Mouse (Mus musculus): ENCODE results near the gene Dpp4. TPM values are rescaled to one million over a fixed set of nuclear protein-coding genes. Genes with fewer than 3 reads are reported as not detected.
A peak's percentile ranks its signal among the peaks of the same experiment; 100 is the strongest.

The Dpp4 gene
- polyA plus RNA-seq, 1 experiment from 2014 or later = 1.4 TPM

GRCm38 (mm10) chr2:62449692-62450346, 37.8 kb upstream of the Dpp4 start:
- no peak overlapping the region for H3K9ac ChIP-seq
- no peak overlapping the region for H3K4me3 ChIP-seq (replicated peaks; ENCODE audit: low read length)
- no peaks in the 10 kb centered on the region for H3K4me1 ChIP-seq (replicated peaks; ENCODE audit: control insufficient read depth, insufficient read depth, low read length)
- no peaks in the 10 kb centered on the region for H3K27me3 ChIP-seq (ENCODE audit: control insufficient read depth, insufficient read depth, low read length)
- no peaks in the 10 kb centered on the region for H3K36me3 ChIP-seq (replicated peaks; ENCODE audit: control insufficient read depth, insufficient read depth)
- WGBS = 88% methylated on average over 5 of the region's 5 CpGs
- DNase-seq (ENCODE audit: low spot score) (no peak), ATAC-seq (ENCODE audit: low FRiP score) (no peak)
- no peak overlapping the region for H3K4me2 ChIP-seq (replicated peaks)
- no peak overlapping the region for H3K27ac ChIP-seq
- no peaks in the 10 kb centered on the region for H3K9me3 ChIP-seq (ENCODE audit: control insufficient read depth, low read length)

- no peaks in the 10 kb centered on the region for H3K9me3 ChIP-seq (ENCODE audit: control insufficient read depth, low read length)
- H3K36me3 ChIP-seq (replicated peaks; ENCODE audit: control insufficient read depth, insufficient read depth) = no peaks in the 10 kb centered on the region
- no peak overlapping the region for H3K4me3 ChIP-seq (replicated peaks; ENCODE audit: low read length)
- no peak overlapping the region for H3K27ac ChIP-seq
- H3K4me2 ChIP-seq (replicated peaks) = no peak overlapping the region
- ATAC-seq (ENCODE audit: low FRiP score) = peak; percentile 31; the same call in 1 of the 2 replicates
- WGBS = 79% methylated on average over 13 of the region's 13 CpGs
- H3K27me3 ChIP-seq (ENCODE audit: control insufficient read depth, insufficient read depth, low read length) = no peaks in the 10 kb centered on the region
- no peak overlapping the region for H3K9ac ChIP-seq
- H3K4me1 ChIP-seq (replicated peaks; ENCODE audit: control insufficient read depth, insufficient read depth, low read length) = no peaks in the 10 kb centered on the region
- no peak for DNase-seq (ENCODE audit: low spot score)
These were observed 28.9 kb upstream of the Dpp4 start for GRCm38 (mm10) chr2:62440802-62441544.

- no peaks in the 10 kb centered on the region for H3K4me1 ChIP-seq (replicated peaks; ENCODE audit: control insufficient read depth, insufficient read depth, low read length)
- H3K9ac ChIP-seq = no peak overlapping the region
- WGBS = 90% methylated on average over 4 of the region's 4 CpGs
- no peaks in the 10 kb centered on the region for H3K36me3 ChIP-seq (replicated peaks; ENCODE audit: control insufficient read depth, insufficient read depth)
- ATAC-seq (ENCODE audit: low FRiP score) = no peak
- no peaks in the 10 kb centered on the region for H3K9me3 ChIP-seq (ENCODE audit: control insufficient read depth, low read length)
- H3K4me2 ChIP-seq (replicated peaks) = no peak overlapping the region
- no peak for DNase-seq (ENCODE audit: low spot score)
- H3K4me3 ChIP-seq (replicated peaks; ENCODE audit: low read length) = no peak overlapping the region
- H3K27ac ChIP-seq = no peak overlapping the region
- H3K27me3 ChIP-seq (ENCODE audit: control insufficient read depth, insufficient read depth, low read length) = no peaks in the 10 kb centered on the region
These were observed 28.1 kb upstream of the Dpp4 start for GRCm38 (mm10) chr2:62440083-62440482.

GRCm38 (mm10) chr2:62431245-62431795, 19.3 kb upstream of the Dpp4 start:
- 86% methylated on average over 8 of the region's 8 CpGs for WGBS
- no peaks in the 10 kb centered on the region for H3K36me3 ChIP-seq (replicated peaks; ENCODE audit: control insufficient read depth, insufficient read depth)
- H3K27ac ChIP-seq = no peak overlapping the region
- no peak overlapping the region for H3K4me3 ChIP-seq (replicated peaks; ENCODE audit: low read length)
- no peaks in the 10 kb centered on the region for H3K27me3 ChIP-seq (ENCODE audit: control insufficient read depth, insufficient read depth, low read length)
- ATAC-seq (ENCODE audit: low FRiP score) = no peak
- no peak for DNase-seq (ENCODE audit: low spot score)
- no peaks in the 10 kb centered on the region for H3K4me1 ChIP-seq (replicated peaks; ENCODE audit: control insufficient read depth, insufficient read depth, low read length)
- H3K9ac ChIP-seq = no peak overlapping the region
- H3K9me3 ChIP-seq (ENCODE audit: control insufficient read depth, low read length) = no peaks in the 10 kb centered on the region
- no peak overlapping the region for H3K4me2 ChIP-seq (replicated peaks)

- Histone ChIP-seq H3K27ac (no peak overlapping the region), H3K4me3 (replicated peaks; ENCODE audit: low read length) (no peak overlapping the region), H3K36me3 (replicated peaks; ENCODE audit: control insufficient read depth, insufficient read depth) (no peaks in the 10 kb centered on the region), H3K9ac (no peak overlapping the region), H3K9me3 (ENCODE audit: control insufficient read depth, low read length) (no peaks in the 10 kb centered on the region), H3K27me3 (ENCODE audit: control insufficient read depth, insufficient read depth, low read length) (no peaks in the 10 kb centered on the region), H3K4me1 (replicated peaks; ENCODE audit: control insufficient read depth, insufficient read depth, low read length) (no peaks in the 10 kb centered on the region), H3K4me2 (replicated peaks) (no peak overlapping the region)
- DNase-seq (ENCODE audit: low spot score) (no peak), ATAC-seq (ENCODE audit: low FRiP score) (no peak)
- WGBS = 86% methylated on average over 3 of the region's 3 CpGs
These were observed 13.9 kb upstream of the Dpp4 start for GRCm38 (mm10) chr2:62425941-62426340.

GRCm38 (mm10) chr2:62423343-62423776, 11.3 kb upstream of the Dpp4 start:
- WGBS = 53% methylated on average over 4 of the region's 4 CpGs
- no peaks in the 10 kb centered on the region for H3K9me3 ChIP-seq (ENCODE audit: control insufficient read depth, low read length)
- no peaks in the 10 kb centered on the region for H3K36me3 ChIP-seq (replicated peaks; ENCODE audit: control insufficient read depth, insufficient read depth)
- no peak overlapping the region for H3K27ac ChIP-seq
- no peak overlapping the region for H3K4me3 ChIP-seq (replicated peaks; ENCODE audit: low read length)
- no peaks in the 10 kb centered on the region for H3K27me3 ChIP-seq (ENCODE audit: control insufficient read depth, insufficient read depth, low read length)
- no peaks in the 10 kb centered on the region for H3K4me1 ChIP-seq (replicated peaks; ENCODE audit: control insufficient read depth, insufficient read depth, low read length)
- no peak overlapping the region for H3K9ac ChIP-seq
- H3K4me2 ChIP-seq (replicated peaks) = no peak overlapping the region
- DNase-seq (ENCODE audit: low spot score) (no peak), ATAC-seq (ENCODE audit: low FRiP score) (no peak)

- Histone ChIP-seq H3K9me3 (ENCODE audit: control insufficient read depth, low read length) (no peaks in the 10 kb centered on the region), H3K27ac (no peak overlapping the region), H3K4me1 (replicated peaks; ENCODE audit: control insufficient read depth, insufficient read depth, low read length) (no peaks in the 10 kb centered on the region), H3K36me3 (replicated peaks; ENCODE audit: control insufficient read depth, insufficient read depth) (no peaks in the 10 kb centered on the region), H3K27me3 (ENCODE audit: control insufficient read depth, insufficient read depth, low read length) (no peaks in the 10 kb centered on the region), H3K4me3 (replicated peaks; ENCODE audit: low read length) (no peak overlapping the region), H3K4me2 (replicated peaks) (no peak overlapping the region), H3K9ac (no peak overlapping the region)
- DNase-seq (ENCODE audit: low spot score) (no peak), ATAC-seq (ENCODE audit: low FRiP score) (no peak)
- 72% methylated on average over 6 of the region's 6 CpGs for WGBS
These were observed 10.7 kb upstream of the Dpp4 start for GRCm38 (mm10) chr2:62422515-62423342.

GRCm38 (mm10) chr2:62421229-62421628, 9.2 kb upstream of the Dpp4 start:
- no peaks in the 10 kb centered on the region for H3K4me1 ChIP-seq (replicated peaks; ENCODE audit: control insufficient read depth, insufficient read depth, low read length)
- H3K9me3 ChIP-seq (ENCODE audit: control insufficient read depth, low read length) = no peaks in the 10 kb centered on the region
- H3K9ac ChIP-seq = no peak overlapping the region
- H3K27me3 ChIP-seq (ENCODE audit: control insufficient read depth, insufficient read depth, low read length) = no peaks in the 10 kb centered on the region
- no peak overlapping the region for H3K27ac ChIP-seq
- no peak overlapping the region for H3K4me3 ChIP-seq (replicated peaks; ENCODE audit: low read length)
- H3K36me3 ChIP-seq (replicated peaks; ENCODE audit: control insufficient read depth, insufficient read depth) = no peaks in the 10 kb centered on the region
- ATAC-seq (ENCODE audit: low FRiP score) = no peak
- 86% methylated on average over 4 of the region's 4 CpGs for WGBS
- H3K4me2 ChIP-seq (replicated peaks) = no peak overlapping the region
- no peak for DNase-seq (ENCODE audit: low spot score)

- Histone ChIP-seq H3K9ac (no peak overlapping the region), H3K27ac (no peak overlapping the region), H3K4me3 (replicated peaks; ENCODE audit: low read length) (no peak overlapping the region), H3K27me3 (ENCODE audit: control insufficient read depth, insufficient read depth, low read length) (no peaks in the 10 kb centered on the region), H3K4me1 (replicated peaks; ENCODE audit: control insufficient read depth, insufficient read depth, low read length) (no peaks in the 10 kb centered on the region), H3K4me2 (replicated peaks) (no peak overlapping the region), H3K36me3 (replicated peaks; ENCODE audit: control insufficient read depth, insufficient read depth) (no peaks in the 10 kb centered on the region), H3K9me3 (ENCODE audit: control insufficient read depth, low read length) (no peaks in the 10 kb centered on the region)
- 88% methylated on average over 3 of the region's 3 CpGs for WGBS
- DNase-seq (ENCODE audit: low spot score) (no peak), ATAC-seq (ENCODE audit: low FRiP score) (no peak)
These were observed 8.0 kb upstream of the Dpp4 start for GRCm38 (mm10) chr2:62420045-62420444.

All from hindbrain, embryonic 14.5 days (tissue).